Mouse (Mus musculus) bone marrow, adult 2 months (tissue): ENCODE results near the gene Wdr45b.

Experiments used
- CTCF ChIP-seq: fragments of 200-500 bp; IDR thresholded peaks from 2 replicates; pipeline ENCODE4 v1.5.1; 2011; ENCODE audit warnings: low read length, control low read depth; ENCODE audit not compliant: control insufficient read depth, insufficient read depth
- POLR2A ChIP-seq: fragments of 200-500 bp; IDR thresholded peaks from 2 replicates; pipeline ENCODE4 v1.6.1; 2011; ENCODE audit warnings: low read depth, mild to moderate bottlenecking, control low read depth, low read length, borderline replicate concordance; ENCODE audit not compliant: control insufficient read depth

- TF ChIP-seq CTCF = no peak
- TF ChIP-seq POLR2A = no peak
Observed at GRCm38 (mm10) chr11:121294771-121295170, 59.5 kb downstream of the Wdr45b start.
